Mouse (Mus musculus) forebrain, embryonic 10.5 days (tissue): ENCODE measurements at regions not wholly inside any gene's neighbourhood (a gene's known extent, or its start where the extent isn't known, plus 50 kb on each side); places are given as distances from the start of the nearest gene placed in this dataset.
A peak's percentile ranks its signal among the peaks of the same experiment; 100 is the strongest.

Experiments
- DNase-seq: peaks from one replicate; pipeline ENCODE4 v3.0.0-alpha.2; 2017; ENCODE audit warnings: low spot score; ENCODE audit errors: extremely low spot score
- H3K27ac ChIP-seq: fragments of 300-500 bp; sonication (generic); 2 replicates; pipeline ENCODE4 v1.5.1; 2016; ENCODE audit warnings: mild to moderate bottlenecking
- H3K27me3 ChIP-seq: fragments of 300-500 bp; sonication (generic); 2 replicates; pipeline ENCODE4 v1.6.1; 2016; ENCODE audit warnings: mild to moderate bottlenecking; ENCODE audit not compliant: poor library complexity, severe bottlenecking
- H3K36me3 ChIP-seq: fragments of 300-500 bp; sonication (generic); replicated peaks from 2 replicates; pipeline ENCODE4 v1.6.1; 2016; ENCODE audit warnings: mild to moderate bottlenecking, moderate library complexity
- H3K4me1 ChIP-seq: fragments of 300-500 bp; sonication (generic); 2 replicates; pipeline ENCODE4 v1.6.1; 2016
- H3K4me3 ChIP-seq: fragments of 300-500 bp; sonication (generic); 2 replicates; pipeline ENCODE4 v1.5.1; 2016; ENCODE audit warnings: mild to moderate bottlenecking, moderate library complexity
- H3K9me3 ChIP-seq: fragments of 300-500 bp; sonication (generic); 2 replicates; pipeline ENCODE4 v1.6.1; 2016; ENCODE audit warnings: mild to moderate bottlenecking, moderate library complexity
- WGBS: fragments of 180-500 bp; shearing (Covaris S2); methylation state at CpG from one replicate; pipeline ENCODE4 v1.1.7; 2016; 5-methylcytosine and 5-hydroxymethylcytosine counted together

DNA sequence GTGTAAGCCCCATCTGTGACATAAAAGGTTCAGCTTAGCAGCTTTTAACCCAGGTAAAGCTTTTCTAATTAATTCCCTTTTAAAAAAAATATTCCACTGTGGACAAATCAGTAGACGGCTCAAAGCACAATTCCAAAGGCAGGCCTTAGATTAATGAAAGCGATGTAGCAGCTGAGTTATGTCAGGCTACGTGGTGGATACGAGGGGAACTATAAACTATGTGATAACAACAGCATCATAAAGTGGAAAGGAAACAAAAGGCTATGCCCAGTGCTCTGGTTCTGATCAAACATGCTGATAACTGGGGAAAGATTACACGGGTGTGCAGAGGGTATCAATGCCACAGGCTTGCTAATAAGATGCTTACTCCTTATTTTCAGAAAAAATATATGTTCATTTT lies 184.3 kb upstream of the Rag2 start:
- Histone ChIP-seq H3K36me3 (no peaks in the 10 kb centered on the region), H3K27me3 (no peaks in the 10 kb centered on the region), H3K4me3 (no peak overlapping the region), H3K9me3 (no peaks in the 10 kb centered on the region), H3K4me1 (no peaks in the 10 kb centered on the region), H3K27ac (no peak overlapping the region)
- DNase-seq, result no peak
- 85% methylated on average over 5 of the region's 5 CpGs for WGBS

DNA sequence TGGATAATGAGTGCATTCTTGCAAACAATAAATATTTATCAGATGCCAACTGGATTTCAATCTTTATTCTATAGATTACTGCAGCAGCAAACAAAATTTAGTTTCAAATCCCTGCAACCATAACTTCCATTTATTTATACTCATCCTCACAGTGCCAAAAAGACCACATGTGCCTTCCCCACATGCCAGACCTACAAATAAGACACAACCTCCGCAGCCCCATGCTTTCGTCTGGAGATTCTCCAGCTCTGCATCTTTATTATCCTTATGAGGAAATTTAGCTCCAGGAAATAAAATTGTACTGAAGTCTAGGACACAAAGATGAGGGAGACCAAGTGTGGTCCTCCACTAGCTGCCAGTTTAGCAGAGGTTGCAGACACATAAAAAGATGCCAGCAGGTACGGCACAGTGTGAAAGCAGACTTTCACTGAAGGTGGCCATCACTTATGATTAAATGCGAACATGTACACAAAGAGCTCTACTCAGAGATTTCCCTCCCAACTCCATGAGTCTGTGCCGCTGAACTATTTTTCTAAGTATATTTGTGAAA lies 183.4 kb upstream of the Rag2 start:
- no peak for DNase-seq
- no peaks in the 10 kb centered on the region for H3K27me3 ChIP-seq
- H3K9me3 ChIP-seq, result no peaks in the 10 kb centered on the region
- H3K4me3 ChIP-seq, result no peak overlapping the region
- 95% methylated on average over 5 of the region's 5 CpGs for WGBS
- no peaks in the 10 kb centered on the region for H3K36me3 ChIP-seq
- no peak overlapping the region for H3K27ac ChIP-seq
- no peaks in the 10 kb centered on the region for H3K4me1 ChIP-seq

DNA sequence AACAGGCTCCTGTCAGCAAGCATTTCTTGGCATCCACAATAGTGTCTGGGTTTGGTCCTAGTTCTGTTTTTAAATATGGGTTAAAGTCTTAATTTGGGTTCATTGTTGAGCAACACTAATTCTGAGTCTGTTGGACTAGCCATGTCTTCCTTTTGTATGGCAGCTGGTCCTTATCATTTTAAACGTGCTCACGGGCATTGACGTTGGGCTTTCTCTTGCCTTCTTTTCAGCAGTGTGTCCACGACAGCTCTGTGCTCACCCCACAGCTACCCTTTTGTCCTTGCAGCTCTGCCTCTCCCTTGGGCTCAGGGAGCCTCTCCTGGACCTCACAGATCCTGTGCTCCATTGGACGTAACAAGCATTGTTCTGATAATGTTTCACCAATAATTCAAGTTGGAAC lies 168.9 kb upstream of the Rag2 start:
- WGBS, result 81% methylated on average over 5 of the region's 5 CpGs
- H3K36me3 ChIP-seq, result no peaks in the 10 kb centered on the region
- H3K27ac ChIP-seq, result no peak overlapping the region
- H3K4me3 ChIP-seq, result no peak overlapping the region
- H3K27me3 ChIP-seq, result no peaks in the 10 kb centered on the region
- H3K9me3 ChIP-seq, result no peaks in the 10 kb centered on the region
- DNase-seq, result no peak
- peaks cover 16% of the 10 kb centered on the region for H3K4me1 ChIP-seq

DNA sequence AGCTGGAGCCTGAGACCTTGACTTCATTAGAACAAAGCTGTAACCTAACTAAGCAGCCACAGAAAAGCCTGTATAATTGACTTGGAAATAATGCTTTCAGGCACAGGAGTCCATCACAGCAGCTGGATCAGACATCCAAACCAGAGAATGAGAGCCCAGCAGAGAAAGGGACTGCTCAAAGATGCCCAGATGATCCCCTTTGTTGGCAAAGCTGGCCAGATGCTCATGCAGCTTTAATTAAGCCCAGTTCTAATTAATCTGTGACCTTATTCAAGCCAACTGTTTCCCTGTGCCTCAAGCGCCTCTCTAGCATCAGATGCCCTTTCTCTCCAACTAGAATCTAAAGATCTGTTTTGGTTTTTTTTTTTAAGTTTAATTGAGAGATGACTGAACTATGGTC lies 165.6 kb upstream of the Rag2 start:
- Histone ChIP-seq H3K27ac (no peak overlapping the region), H3K9me3 (no peaks in the 10 kb centered on the region), H3K36me3 (no peaks in the 10 kb centered on the region), H3K4me1 (peaks cover 20% of the 10 kb centered on the region), H3K4me3 (no peak overlapping the region), H3K27me3 (no peaks in the 10 kb centered on the region)
- 67% methylated on average over 1 of the region's 1 CpGs for WGBS
- no peak for DNase-seq

DNA sequence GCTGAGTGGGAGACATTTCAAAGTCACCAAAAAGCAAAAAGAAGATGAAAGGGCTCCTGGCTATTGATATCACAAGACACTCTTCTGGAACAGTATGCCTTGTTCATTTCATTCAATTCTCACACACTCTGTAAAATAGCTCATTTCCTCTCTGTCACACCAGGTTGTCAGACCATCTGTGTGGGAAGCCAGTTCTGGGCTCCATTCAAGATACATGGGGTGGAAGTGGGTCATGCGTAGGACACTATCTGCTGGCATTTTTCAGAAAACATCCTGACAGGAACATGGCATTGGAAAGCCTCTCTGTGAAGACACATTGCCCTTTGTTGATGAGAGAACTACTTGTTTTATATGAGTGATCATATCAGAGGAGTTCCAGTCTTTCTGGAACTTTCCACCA lies 162.1 kb upstream of the Rag2 start:
- WGBS, result 98% methylated on average over 1 of the region's 1 CpGs
- Histone ChIP-seq H3K27me3 (no peaks in the 10 kb centered on the region), H3K4me1 (peaks cover 25% of the 10 kb centered on the region), H3K4me3 (no peak overlapping the region), H3K36me3 (no peaks in the 10 kb centered on the region), H3K9me3 (no peaks in the 10 kb centered on the region), H3K27ac (no peak overlapping the region)
- no peak for DNase-seq

DNA sequence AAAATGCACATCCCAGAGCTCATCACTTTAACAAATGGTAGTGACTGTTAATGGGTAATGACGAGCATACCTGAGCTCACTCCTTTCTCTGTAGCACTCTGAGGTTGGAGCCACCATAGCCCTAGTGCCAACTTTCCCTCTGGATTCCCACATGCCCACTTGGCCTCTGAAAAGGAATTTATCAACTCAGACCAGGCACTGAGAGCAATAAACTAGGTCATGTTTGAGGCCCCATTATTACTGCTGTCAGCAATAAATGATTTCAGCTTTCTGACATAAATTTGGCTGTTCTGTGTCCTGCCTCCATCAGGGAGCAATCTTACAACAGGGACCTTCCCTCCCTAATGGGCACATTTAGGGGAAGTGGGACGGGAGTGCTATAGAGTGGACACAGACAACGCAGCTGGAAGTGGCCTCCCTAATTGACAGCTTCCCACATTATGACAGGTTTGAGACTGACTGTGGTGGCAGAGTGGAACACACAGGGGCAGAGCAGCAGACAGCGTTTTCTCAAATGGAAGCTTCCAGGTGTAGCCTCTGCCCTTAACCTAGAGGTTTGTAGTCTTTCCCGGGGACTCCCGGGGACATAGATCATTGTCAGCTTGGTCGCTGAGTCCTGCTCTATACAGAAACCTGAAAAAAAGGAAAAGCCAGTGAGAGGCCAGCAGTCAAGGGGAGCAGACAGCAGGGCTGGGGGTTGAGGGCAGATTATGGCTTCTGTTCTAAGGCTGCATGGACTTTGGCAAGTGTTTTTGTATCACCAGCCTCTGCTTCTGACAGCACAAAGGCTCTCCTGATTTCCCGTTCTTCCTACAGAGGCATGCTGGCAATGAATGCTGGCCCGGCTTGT lies 160.0 kb upstream of the Rag2 start:
- Histone ChIP-seq H3K36me3 (no peaks in the 10 kb centered on the region), H3K4me1 (peaks cover 9% of the 10 kb centered on the region; the same call in 1 of the 2 replicates), H3K27me3 (no peaks in the 10 kb centered on the region), H3K9me3 (no peaks in the 10 kb centered on the region), H3K4me3 (no peak overlapping the region), H3K27ac (no peak overlapping the region)
- DNase-seq, result no peak
- 87% methylated on average over 9 of the region's 9 CpGs for whole genome bisulfite sequencing

DNA sequence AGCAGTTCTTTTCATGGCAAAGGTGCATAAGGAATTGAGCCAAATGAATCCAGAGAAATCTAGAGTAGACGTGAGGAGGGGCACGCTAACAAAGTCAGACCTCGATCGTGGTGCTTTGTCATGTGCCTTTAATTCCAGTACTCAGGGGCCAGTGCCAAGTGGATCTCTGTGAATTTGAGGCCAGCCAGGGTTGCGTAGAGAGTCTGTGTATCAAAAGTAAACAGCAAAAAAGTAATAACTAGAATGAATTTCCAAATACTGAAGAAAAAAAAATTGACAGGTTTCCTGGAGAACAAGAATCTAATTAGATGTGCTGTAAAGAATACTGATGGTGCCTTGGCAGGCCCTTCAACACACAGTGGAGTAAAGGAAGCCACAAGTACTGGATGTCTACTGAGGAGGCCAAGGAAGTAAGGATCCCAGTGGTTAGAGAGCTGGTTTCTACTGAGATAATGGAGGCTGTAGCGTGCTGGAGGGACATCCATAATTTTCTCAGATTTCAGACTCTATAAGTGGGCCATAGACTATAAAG lies 153.9 kb upstream of the Rag2 start:
- no peaks in the 10 kb centered on the region for H3K9me3 ChIP-seq
- no peak for DNase-seq
- no peaks in the 10 kb centered on the region for H3K4me1 ChIP-seq
- 90% methylated on average over 6 of the region's 6 CpGs for WGBS
- no peak overlapping the region for H3K4me3 ChIP-seq
- no peaks in the 10 kb centered on the region for H3K27me3 ChIP-seq
- no peak overlapping the region for H3K27ac ChIP-seq
- no peaks in the 10 kb centered on the region for H3K36me3 ChIP-seq

DNA sequence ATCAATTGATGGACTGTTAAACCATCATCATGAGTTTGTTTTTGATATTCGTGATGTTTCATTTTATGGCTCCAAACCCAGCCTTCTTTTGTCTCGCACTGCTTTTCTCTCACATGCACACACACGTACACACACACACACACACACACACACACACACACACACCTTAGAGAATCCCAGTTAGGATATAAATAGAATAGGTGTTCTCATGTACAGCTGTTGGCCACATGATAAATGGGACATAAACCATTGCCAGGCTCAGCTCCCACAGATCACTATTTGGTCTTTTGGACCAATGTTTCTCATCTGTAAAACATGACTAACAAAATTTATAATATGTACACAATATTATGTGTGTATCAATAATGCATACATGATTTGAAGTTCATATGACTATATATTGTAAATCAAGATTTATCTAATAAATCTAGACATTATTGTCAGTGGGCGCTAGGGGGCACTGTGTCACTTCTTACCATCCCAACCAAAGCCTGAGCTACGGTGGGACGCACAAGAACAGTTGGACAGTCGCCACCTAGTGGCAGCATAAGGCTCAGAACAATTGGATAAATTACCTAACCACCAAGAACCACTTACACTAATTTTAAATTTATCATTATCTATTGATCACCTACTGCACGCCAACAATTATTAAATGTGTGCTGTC lies 151.9 kb upstream of the Rag2 start:
- Histone ChIP-seq H3K4me1 (no peaks in the 10 kb centered on the region), H3K27ac (no peak overlapping the region), H3K27me3 (no peaks in the 10 kb centered on the region), H3K36me3 (no peaks in the 10 kb centered on the region), H3K4me3 (no peak overlapping the region), H3K9me3 (no peaks in the 10 kb centered on the region)
- peak; percentile 72 for DNase-seq
- WGBS, result 33% methylated on average over 8 of the region's 8 CpGs

DNA sequence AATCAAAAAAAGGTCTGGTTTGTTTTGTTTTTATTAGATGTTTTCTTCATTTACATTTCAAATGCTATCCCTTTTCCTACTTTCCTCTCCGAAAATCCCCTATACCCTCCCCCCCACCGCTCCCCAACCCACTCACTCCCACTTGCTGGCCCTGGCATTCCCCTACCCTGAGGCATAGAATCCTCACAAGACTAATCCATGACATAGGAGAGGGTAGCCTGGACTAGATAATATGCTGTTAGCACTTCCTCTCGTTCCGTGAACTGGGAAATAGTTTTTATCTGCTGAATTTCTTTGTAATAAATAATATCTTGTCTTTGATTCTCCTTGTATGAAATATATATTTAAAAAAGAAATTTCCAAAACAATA lies 151.4 kb upstream of the Rag2 start:
- Histone ChIP-seq H3K4me3 (no peak overlapping the region), H3K27ac (no peak overlapping the region), H3K27me3 (no peaks in the 10 kb centered on the region), H3K4me1 (no peaks in the 10 kb centered on the region), H3K9me3 (no peaks in the 10 kb centered on the region), H3K36me3 (no peaks in the 10 kb centered on the region)
- 86% methylated on average over 4 of the region's 4 CpGs for WGBS
- DNase-seq, result no peak

DNA sequence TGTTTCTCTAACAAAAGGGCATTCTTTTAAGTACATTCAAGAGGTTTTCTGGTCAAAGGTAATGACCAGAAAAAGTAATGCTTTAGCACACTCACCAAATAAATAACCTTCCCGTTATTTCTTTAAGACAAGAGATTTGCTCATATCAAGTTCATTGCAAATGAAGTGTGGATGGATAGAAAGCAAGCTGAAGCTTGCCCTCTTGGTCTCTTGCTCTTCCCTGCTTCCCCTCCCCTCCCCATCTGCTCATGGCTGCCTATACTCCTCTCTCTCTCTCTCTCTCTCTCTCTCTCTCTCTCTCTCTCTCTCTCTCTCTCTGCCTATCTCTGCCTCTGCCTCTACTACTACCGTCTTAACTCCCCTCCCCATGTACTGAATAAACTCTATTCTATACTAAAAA lies 147.7 kb upstream of the Rag2 start:
- no peak for DNase-seq
- no peaks in the 10 kb centered on the region for H3K9me3 ChIP-seq
- no peak overlapping the region for H3K4me3 ChIP-seq
- no peak overlapping the region for H3K27ac ChIP-seq
- WGBS, result 86% methylated on average over 2 of the region's 2 CpGs
- no peaks in the 10 kb centered on the region for H3K27me3 ChIP-seq
- no peaks in the 10 kb centered on the region for H3K4me1 ChIP-seq
- no peaks in the 10 kb centered on the region for H3K36me3 ChIP-seq

DNA sequence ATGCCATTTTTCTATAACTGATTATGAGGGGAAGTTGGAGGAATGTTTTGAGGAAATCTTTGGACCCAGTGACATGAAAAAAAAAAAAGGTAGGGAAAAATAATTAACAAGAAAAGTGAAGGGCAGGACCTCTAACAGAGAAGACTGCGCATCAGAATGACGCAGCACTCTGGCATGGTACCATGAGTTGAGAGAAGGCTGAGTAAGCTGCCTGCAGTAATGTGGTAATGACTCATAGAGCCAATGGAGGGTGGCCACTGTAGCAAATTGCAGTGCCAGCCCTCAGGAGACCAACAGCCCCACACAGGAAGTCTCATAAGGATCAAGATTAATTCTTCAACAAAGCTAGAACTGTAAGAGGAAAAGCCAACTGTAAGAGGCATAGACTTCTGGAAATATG lies 134.3 kb upstream of the Rag2 start:
- Histone ChIP-seq H3K4me3 (no peak overlapping the region), H3K27me3 (no peaks in the 10 kb centered on the region), H3K4me1 (no peaks in the 10 kb centered on the region), H3K9me3 (no peaks in the 10 kb centered on the region), H3K36me3 (no peaks in the 10 kb centered on the region), H3K27ac (no peak overlapping the region)
- DNase-seq, result no peak
- WGBS, result 93% methylated on average over 2 of the region's 2 CpGs

DNA sequence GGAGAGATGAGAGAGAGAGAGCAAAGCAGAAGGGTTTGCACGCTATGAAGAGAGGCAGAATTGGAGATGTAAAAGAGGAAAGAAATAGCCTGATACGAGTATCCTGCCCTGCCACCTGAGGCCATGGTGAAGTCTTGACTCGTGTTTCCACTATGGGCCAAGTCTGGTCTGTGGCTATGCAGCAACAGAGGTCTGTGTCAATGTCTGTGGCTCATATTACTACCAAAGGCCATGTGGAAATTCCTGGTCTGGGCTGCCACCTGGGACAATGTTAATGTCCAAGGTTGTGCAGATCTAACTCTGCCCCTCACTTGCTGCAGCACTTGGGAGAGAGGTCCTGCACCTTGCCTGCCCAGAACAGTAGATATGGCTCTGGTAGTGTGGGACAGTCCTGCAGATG lies 132.8 kb upstream of the Rag2 start:
- H3K9me3 ChIP-seq, result no peaks in the 10 kb centered on the region
- no peak for DNase-seq
- 85% methylated on average over 3 of the region's 3 CpGs for WGBS
- H3K27ac ChIP-seq, result no peak overlapping the region
- H3K4me1 ChIP-seq, result no peaks in the 10 kb centered on the region
- no peaks in the 10 kb centered on the region for H3K27me3 ChIP-seq
- H3K4me3 ChIP-seq, result no peak overlapping the region
- H3K36me3 ChIP-seq, result no peaks in the 10 kb centered on the region

DNA sequence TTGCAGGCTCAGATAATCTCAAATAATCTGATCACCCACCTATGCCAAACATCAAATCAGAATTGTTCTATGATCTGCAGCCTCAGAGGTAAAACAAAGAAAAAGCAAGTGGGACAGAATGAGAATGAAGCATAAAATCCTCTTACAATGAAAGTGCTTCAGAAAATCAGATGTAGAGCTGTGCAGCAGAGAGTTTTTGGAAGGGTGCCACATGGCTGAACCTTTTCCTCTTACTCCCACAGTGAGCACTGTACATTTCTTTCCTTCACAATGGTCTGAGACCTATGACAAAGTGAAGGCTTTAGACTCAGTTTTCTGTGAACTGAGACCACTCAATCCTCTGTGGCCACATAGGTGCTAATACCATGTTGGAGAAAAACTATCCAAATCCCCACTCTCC lies 116.4 kb upstream of the Rag2 start:
- H3K27me3 ChIP-seq, result no peaks in the 10 kb centered on the region
- no peaks in the 10 kb centered on the region for H3K36me3 ChIP-seq
- no peaks in the 10 kb centered on the region for H3K4me1 ChIP-seq
- H3K27ac ChIP-seq, result no peak overlapping the region
- no peak overlapping the region for H3K4me3 ChIP-seq
- no peak for DNase-seq
- no peaks in the 10 kb centered on the region for H3K9me3 ChIP-seq
